Mouse (Mus musculus): ENCODE measurements around the gene Akap9. TPM values are rescaled to one million over a fixed set of nuclear protein-coding genes. Genes with fewer than 3 reads are reported as not detected.

The Akap9 gene
- polyA plus RNA-seq, 2 experiments, result 34.3 to 114 TPM

- Histone ChIP-seq H3K9ac (ENCODE audit: low read depth, low read length, severe bottlenecking) (no peak overlapping the region), H3K4me2 (replicated peaks; ENCODE audit: low read depth, low read length, severe bottlenecking) (no peak overlapping the region), H3K4me1 (ENCODE audit: control insufficient read depth, insufficient read depth, low read length) (no peaks in the 10 kb centered on the region), H3K36me3 (ENCODE audit: control insufficient read depth, insufficient read depth, low read length) (peaks cover 60% of the 10 kb centered on the region), H3K4me3 (replicated peaks; ENCODE audit: low read length) (no peak overlapping the region), H3K9me3 (ENCODE audit: control insufficient read depth, low read length) (no peaks in the 10 kb centered on the region), H3K27ac (replicated peaks; ENCODE audit: low read depth, low read length) (no peak overlapping the region), H3K27me3 (ENCODE audit: control insufficient read depth, insufficient read depth, low read length) (no peaks in the 10 kb centered on the region)
- no peak for ATAC-seq (ENCODE audit: low FRiP score, low read depth)
- WGBS, result 93% methylated on average over 6 of the region's 6 CpGs
- no peak for DNase-seq (ENCODE audit: low spot score)
- no peak for TF ChIP-seq POLR2A (IDR thresholded peaks at IDR 0.05; ENCODE audit: borderline replicate concordance, extremely low read depth, insufficient read depth, insufficient read length)
Observed at GRCm38 (mm10) chr5:3969114-3969513, 41.3 kb downstream of the Akap9 start.

- H3K27me3 ChIP-seq (ENCODE audit: control insufficient read depth, insufficient read depth, low read length), result no peaks in the 10 kb centered on the region
- H3K9ac ChIP-seq (ENCODE audit: low read depth, low read length, severe bottlenecking), result no peak overlapping the region
- no peaks in the 10 kb centered on the region for H3K4me1 ChIP-seq (ENCODE audit: control insufficient read depth, insufficient read depth, low read length)
- no peak overlapping the region for H3K4me2 ChIP-seq (replicated peaks; ENCODE audit: low read depth, low read length, severe bottlenecking)
- 94% methylated on average over 2 of the region's 2 CpGs for WGBS
- peaks cover 66% of the 10 kb centered on the region for H3K36me3 ChIP-seq (ENCODE audit: control insufficient read depth, insufficient read depth, low read length)
- DNase-seq (ENCODE audit: low spot score) (no peak), ATAC-seq (ENCODE audit: low FRiP score, low read depth) (no peak)
- no peak for TF ChIP-seq POLR2A (IDR thresholded peaks at IDR 0.05; ENCODE audit: borderline replicate concordance, extremely low read depth, insufficient read depth, insufficient read length)
- no peaks in the 10 kb centered on the region for H3K9me3 ChIP-seq (ENCODE audit: control insufficient read depth, low read length)
- no peak overlapping the region for H3K4me3 ChIP-seq (replicated peaks; ENCODE audit: low read length)
- H3K27ac ChIP-seq (replicated peaks; ENCODE audit: low read depth, low read length), result no peak overlapping the region
Observed at GRCm38 (mm10) chr5:3970936-3971335, 43.1 kb downstream of the Akap9 start.

- no peak overlapping the region for H3K4me2 ChIP-seq (replicated peaks; ENCODE audit: low read depth, low read length, severe bottlenecking)
- WGBS, result 56% methylated on average over 5 of the region's 5 CpGs
- no peaks in the 10 kb centered on the region for H3K9me3 ChIP-seq (ENCODE audit: control insufficient read depth, low read length)
- ATAC-seq (ENCODE audit: low FRiP score, low read depth) (no peak), DNase-seq (ENCODE audit: low spot score) (no peak)
- H3K9ac ChIP-seq (ENCODE audit: low read depth, low read length, severe bottlenecking), result no peak overlapping the region
- H3K4me1 ChIP-seq (ENCODE audit: control insufficient read depth, insufficient read depth, low read length), result no peaks in the 10 kb centered on the region
- no peak overlapping the region for H3K27ac ChIP-seq (replicated peaks; ENCODE audit: low read depth, low read length)
- no peak overlapping the region for H3K4me3 ChIP-seq (replicated peaks; ENCODE audit: low read length)
- H3K36me3 ChIP-seq (ENCODE audit: control insufficient read depth, insufficient read depth, low read length), result peaks cover 73% of the 10 kb centered on the region
- H3K27me3 ChIP-seq (ENCODE audit: control insufficient read depth, insufficient read depth, low read length), result no peaks in the 10 kb centered on the region
- TF ChIP-seq POLR2A (IDR thresholded peaks at IDR 0.05; ENCODE audit: borderline replicate concordance, extremely low read depth, insufficient read depth, insufficient read length), result no peak
Observed at GRCm38 (mm10) chr5:3973764-3974163, 45.9 kb downstream of the Akap9 start.

- 86% methylated on average over 6 of the region's 6 CpGs for WGBS
- H3K9ac ChIP-seq (ENCODE audit: low read depth, low read length, severe bottlenecking), result no peak overlapping the region
- peaks cover 63% of the 10 kb centered on the region for H3K36me3 ChIP-seq (ENCODE audit: control insufficient read depth, insufficient read depth, low read length)
- no peak for TF ChIP-seq POLR2A (IDR thresholded peaks at IDR 0.05; ENCODE audit: borderline replicate concordance, extremely low read depth, insufficient read depth, insufficient read length)
- H3K4me3 ChIP-seq (replicated peaks; ENCODE audit: low read length), result no peak overlapping the region
- H3K4me2 ChIP-seq (replicated peaks; ENCODE audit: low read depth, low read length, severe bottlenecking), result no peak overlapping the region
- H3K9me3 ChIP-seq (ENCODE audit: control insufficient read depth, low read length), result no peaks in the 10 kb centered on the region
- ATAC-seq (ENCODE audit: low FRiP score, low read depth), result no peak
- H3K4me1 ChIP-seq (ENCODE audit: control insufficient read depth, insufficient read depth, low read length), result no peaks in the 10 kb centered on the region
- no peak overlapping the region for H3K27ac ChIP-seq (replicated peaks; ENCODE audit: low read depth, low read length)
- H3K27me3 ChIP-seq (ENCODE audit: control insufficient read depth, insufficient read depth, low read length), result no peaks in the 10 kb centered on the region
- no peak for DNase-seq (ENCODE audit: low spot score)
Observed at GRCm38 (mm10) chr5:3974896-3975295, 47.0 kb downstream of the Akap9 start.

GRCm38 (mm10) chr5:3976111-3976510 is 48.3 kb downstream of the Akap9 start:
- Histone ChIP-seq H3K4me2 (replicated peaks; ENCODE audit: low read depth, low read length, severe bottlenecking) (no peak overlapping the region), H3K9me3 (ENCODE audit: control insufficient read depth, low read length) (no peaks in the 10 kb centered on the region), H3K27ac (replicated peaks; ENCODE audit: low read depth, low read length) (no peak overlapping the region), H3K27me3 (ENCODE audit: control insufficient read depth, insufficient read depth, low read length) (no peaks in the 10 kb centered on the region), H3K4me3 (replicated peaks; ENCODE audit: low read length) (no peak overlapping the region), H3K9ac (ENCODE audit: low read depth, low read length, severe bottlenecking) (no peak overlapping the region), H3K4me1 (ENCODE audit: control insufficient read depth, insufficient read depth, low read length) (no peaks in the 10 kb centered on the region), H3K36me3 (ENCODE audit: control insufficient read depth, insufficient read depth, low read length) (peaks cover 51% of the 10 kb centered on the region)
- 94% methylated on average over 8 of the region's 8 CpGs for WGBS
- TF ChIP-seq POLR2A (IDR thresholded peaks at IDR 0.05; ENCODE audit: borderline replicate concordance, extremely low read depth, insufficient read depth, insufficient read length), result no peak
- no peak for DNase-seq (ENCODE audit: low spot score)
- ATAC-seq (ENCODE audit: low FRiP score, low read depth), result no peak

GRCm38 (mm10) chr5:3977904-3978303 is 50.0 kb downstream of the Akap9 start:
- H3K4me1 ChIP-seq (ENCODE audit: control insufficient read depth, insufficient read depth, low read length), result no peaks in the 10 kb centered on the region
- H3K9me3 ChIP-seq (ENCODE audit: control insufficient read depth, low read length), result no peaks in the 10 kb centered on the region
- H3K9ac ChIP-seq (ENCODE audit: low read depth, low read length, severe bottlenecking), result no peak overlapping the region
- H3K4me3 ChIP-seq (replicated peaks; ENCODE audit: low read length), result no peak overlapping the region
- DNase-seq (ENCODE audit: low spot score) (no peak), ATAC-seq (ENCODE audit: low FRiP score, low read depth) (no peak)
- peaks cover 46% of the 10 kb centered on the region for H3K36me3 ChIP-seq (ENCODE audit: control insufficient read depth, insufficient read depth, low read length)
- WGBS, result 94% methylated on average over 4 of the region's 4 CpGs
- no peak overlapping the region for H3K27ac ChIP-seq (replicated peaks; ENCODE audit: low read depth, low read length)
- no peaks in the 10 kb centered on the region for H3K27me3 ChIP-seq (ENCODE audit: control insufficient read depth, insufficient read depth, low read length)
- no peak overlapping the region for H3K4me2 ChIP-seq (replicated peaks; ENCODE audit: low read depth, low read length, severe bottlenecking)
- TF ChIP-seq POLR2A (IDR thresholded peaks at IDR 0.05; ENCODE audit: borderline replicate concordance, extremely low read depth, insufficient read depth, insufficient read length), result no peak
